In the genomic region with DNA sequence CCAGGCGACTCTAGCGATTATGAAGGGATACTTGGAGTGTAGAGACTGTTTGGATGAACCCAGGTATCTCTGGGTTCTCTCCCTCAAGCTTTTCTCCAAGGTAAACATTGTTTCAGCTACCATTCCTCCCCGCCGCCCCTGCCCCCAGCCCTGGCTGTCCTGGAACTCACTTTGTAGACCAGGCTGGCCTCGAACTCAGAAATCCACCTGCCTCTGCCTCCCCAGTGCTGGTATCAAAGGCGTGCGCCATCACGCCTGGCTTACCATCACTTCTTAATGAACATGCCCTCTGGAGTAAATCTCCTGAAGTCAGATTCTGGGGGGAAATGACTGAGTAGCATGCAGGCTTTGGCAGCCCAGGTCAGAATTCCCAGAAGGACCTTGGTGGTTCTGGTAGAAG, we compare ENCODE assay signal across 8 mouse cellular contexts. TPM values are rescaled to one million over a fixed set of nuclear protein-coding genes. Genes with fewer than 3 reads are reported as not detected.
A peak's percentile ranks its signal among the peaks of the same experiment; 100 is the strongest.
DNase-seq lines count a peak whose midpoint lies in the region; ATAC-seq and TF ChIP-seq lines count a peak whose summit lies in the region.

TSS of gene Elp5 (minus strand) at position 293 of the 400 bp plus-strand sequence.

- H3K27ac ChIP-seq in left cerebral cortex, adult 2 months = peak within 1 kb of the TSS; percentile 95
- H3K27ac ChIP-seq in bone marrow macrophage, adult 2 months (ENCODE audit: insufficient read depth, low read depth, low read length) = peak within 1 kb of the TSS; percentile 81
- peak within 1 kb of the TSS; percentile 99 for H3K27ac ChIP-seq in intestine, postnatal 0 days (ENCODE audit: low read depth, low read length)
- peak within 1 kb of the TSS; percentile 97 for H3K27ac ChIP-seq in midbrain, embryonic 11.5 days (ENCODE audit: low read depth, low read length)

- H3K4me1 ChIP-seq in bone marrow macrophage, adult 2 months (ENCODE audit: control insufficient read depth, insufficient read depth, low read length) = peaks cover 13% of the 10 kb centered on the region
- no peaks in the 10 kb centered on the region for H3K4me1 ChIP-seq in intestine, postnatal 0 days (replicated peaks; ENCODE audit: control insufficient read depth, insufficient read depth, low read length)
- H3K4me1 ChIP-seq in midbrain, embryonic 11.5 days (ENCODE audit: control insufficient read depth, insufficient read depth, low read length) = peaks cover 24% of the 10 kb centered on the region

- peak within 1 kb of the TSS; percentile 61 for H3K4me3 ChIP-seq in left cerebral cortex, adult 2 months
- peak within 1 kb of the TSS; percentile 99 for H3K4me3 ChIP-seq in bone marrow macrophage, adult 2 months (ENCODE audit: insufficient read depth, low read length)
- H3K4me3 ChIP-seq in intestine, postnatal 0 days (ENCODE audit: low read depth, low read length) = peak within 1 kb of the TSS; percentile 93
- H3K4me3 ChIP-seq in midbrain, embryonic 11.5 days (ENCODE audit: low read depth, low read length) = peak within 1 kb of the TSS; percentile 99

- no peak for ATAC-seq in intestine, postnatal 0 days
- ATAC-seq in midbrain, embryonic 11.5 days (ENCODE audit: low FRiP score) = no peak

- H3K9ac ChIP-seq in intestine, postnatal 0 days (ENCODE audit: low read depth, low read length) = peak within 1 kb of the TSS; percentile 95
- H3K9ac ChIP-seq in midbrain, embryonic 11.5 days (ENCODE audit: low read length) = peak within 1 kb of the TSS; percentile 99

- intact Hi-C loops in left cerebral cortex, adult 2 months (cut with DNase I) = no loop called here

- WGBS in intestine, postnatal 0 days = 37% methylated on average over 8 of the region's 8 CpGs
- WGBS in midbrain, embryonic 11.5 days = 65% methylated on average over 8 of the region's 8 CpGs

- H3K36me3 ChIP-seq in intestine, postnatal 0 days (ENCODE audit: control insufficient read depth, insufficient read depth) = peaks cover 36% of the 10 kb centered on the region
- peaks cover 10% of the 10 kb centered on the region for H3K36me3 ChIP-seq in midbrain, embryonic 11.5 days (ENCODE audit: control insufficient read depth, insufficient read depth, low read length)

- no peak for TF ChIP-seq POLR2A in bone marrow macrophage, adult 2 months (IDR thresholded peaks at IDR 0.05; ENCODE audit: borderline replicate concordance, low read depth, low read length)

- H3K9me3 ChIP-seq in intestine, postnatal 0 days (ENCODE audit: control insufficient read depth) = no peaks in the 10 kb centered on the region
- no peaks in the 10 kb centered on the region for H3K9me3 ChIP-seq in midbrain, embryonic 11.5 days (ENCODE audit: control insufficient read depth, low read length)

- no peak for TF ChIP-seq CTCF in left cerebral cortex, adult 2 months (IDR thresholded peaks at IDR 0.05)
- no peak for TF ChIP-seq CTCF in bone marrow macrophage, adult 2 months (IDR thresholded peaks at IDR 0.05; ENCODE audit: low read depth, low read length)
- no peak for TF ChIP-seq CTCF in intestine, postnatal 0 days (IDR thresholded peaks at IDR 0.05; ENCODE audit: low read depth)

- no peaks in the 10 kb centered on the region for H3K27me3 ChIP-seq in intestine, postnatal 0 days (replicated peaks; ENCODE audit: control insufficient read depth, insufficient read depth, low read length)
- H3K27me3 ChIP-seq in midbrain, embryonic 11.5 days (ENCODE audit: control insufficient read depth, insufficient read depth, low read length) = no peaks in the 10 kb centered on the region

- peak within 1 kb of the TSS; percentile 92 for H3K4me2 ChIP-seq in intestine, postnatal 0 days (replicated peaks; ENCODE audit: low read depth)
- peak within 1 kb of the TSS; percentile 81 for H3K4me2 ChIP-seq in midbrain, embryonic 11.5 days

- no peak for DNase-seq in left cerebral cortex, adult 2 months (ENCODE audit: extremely low spot score in 1 of 2, low spot score in 2 of 2)
- no peak for DNase-seq in left cerebral cortex, adult 11 months (ENCODE audit: low spot score)
- DNase-seq in gonadal fat pad, adult 2 months (ENCODE audit: low read depth) = no peak
- no peak for DNase-seq in midbrain, embryonic 11.5 days (ENCODE audit: low spot score, missing footprints)
- DNase-seq in spleen, postnatal 14 days (ENCODE audit: low spot score in 2 of 2) = no peak
- DNase-seq in embryo, embryonic 9.5 days (ENCODE audit: extremely low spot score) = no peak

RNA-seq across cellular contexts. Expression of gene Elp5, which starts in this region (rescaled TPM):
- 10 to 100 TPM; 90.9 to 93.8 TPM for total RNA-seq in left cerebral cortex, adult 2 months (2021)
- 41.4 and 49.8 TPM in 2 replicates for polyA plus RNA-seq in bone marrow macrophage, adult 2 months (2012; ENCODE audit: insufficient read depth, insufficient read length, missing spikeins)
- polyA plus RNA-seq in gonadal fat pad, adult 2 months (2012; rRNA removed) = 60.1 and 80.3 TPM in 2 replicates
- polyA plus RNA-seq in intestine, postnatal 0 days (2015; fragmentation: Nextera tagmentation; extraction: Ambion mirVana) = 56.8 and 57.7 TPM in 2 replicates
- 150 and 151 TPM in 2 replicates for polyA plus RNA-seq in midbrain, embryonic 11.5 days (2014; fragmentation: Nextera tagmentation; extraction: Ambion mirVana)
